Mouse (Mus musculus): ENCODE measurements around the gene Creb1.
A peak's percentile ranks its signal among the peaks of the same experiment; 100 is the strongest.
"Not testable (repeated sequence)": the region's sequence is repeated elsewhere in the genome, so short reads cannot be mapped to it uniquely, and the experiment has no call there.

Creb1 gene

DNA sequence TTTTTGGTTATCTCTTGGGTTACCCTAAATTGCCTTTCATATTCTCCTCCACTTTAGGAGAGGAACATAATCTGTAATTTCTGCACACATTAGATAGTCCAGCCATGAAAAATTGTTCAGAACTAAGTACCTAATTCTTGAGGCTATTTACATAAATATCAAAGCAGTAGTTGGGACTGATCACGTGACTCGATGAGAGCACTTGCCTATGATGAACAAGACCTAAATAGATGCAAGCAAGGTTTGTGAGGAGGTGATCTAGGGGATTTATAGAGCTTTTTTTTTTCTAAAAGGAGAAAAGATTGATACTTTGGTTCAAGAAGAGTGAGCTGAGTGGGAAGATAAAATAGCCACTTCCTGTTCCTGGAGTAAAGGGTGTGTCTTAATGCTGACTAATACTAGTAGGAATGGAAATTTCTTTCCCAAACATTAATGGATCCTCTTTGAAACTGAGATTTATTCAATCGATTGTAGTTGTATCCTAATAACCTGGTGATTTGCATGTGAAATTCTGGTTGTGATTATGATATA, 6.5 kb downstream of the Creb1 start:
- DNase-seq (ENCODE audit: low spot score in 2 of 2), result no peak

DNA sequence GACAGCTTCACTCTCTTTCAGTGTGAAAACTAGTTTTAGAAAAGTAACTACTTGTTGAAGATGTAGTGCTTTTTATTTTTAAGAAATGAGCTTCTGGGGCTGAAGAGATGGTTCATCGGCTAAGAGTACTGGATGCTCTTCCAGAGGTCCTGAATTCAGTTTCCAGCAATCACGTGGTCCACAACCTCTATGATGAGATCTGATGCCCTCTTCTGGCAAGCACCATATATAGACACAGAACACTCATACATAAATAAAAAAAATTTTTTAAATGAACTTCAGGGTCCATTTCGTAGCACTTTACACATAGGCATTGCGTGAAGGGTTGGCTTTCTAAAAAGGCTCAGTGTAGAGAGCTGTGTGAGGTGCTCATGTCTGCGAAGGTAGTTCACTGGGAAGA, 11.3 kb downstream of the Creb1 start:
- no peak for DNase-seq (ENCODE audit: low spot score in 2 of 2)

DNA sequence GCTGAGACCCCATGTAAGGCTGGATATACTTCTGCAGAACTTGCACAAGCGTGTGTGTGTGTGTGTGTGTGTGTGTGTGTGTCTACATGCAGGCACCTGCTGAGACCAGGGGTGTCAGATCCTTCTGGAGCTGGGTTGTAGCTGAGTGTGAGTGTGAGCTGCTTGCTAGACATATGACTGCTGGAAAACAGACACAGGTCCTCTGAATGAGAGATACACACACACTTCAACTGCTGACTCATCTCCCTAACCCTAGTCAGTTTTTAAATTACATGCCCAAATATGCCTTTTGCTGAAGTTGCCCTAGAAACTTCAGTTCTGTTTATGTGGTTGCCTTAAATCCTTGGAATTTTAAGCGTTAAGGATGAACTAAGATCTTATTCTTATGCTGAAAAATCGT, 13.6 kb downstream of the Creb1 start:
- no peak for DNase-seq (ENCODE audit: low spot score in 2 of 2)

DNA sequence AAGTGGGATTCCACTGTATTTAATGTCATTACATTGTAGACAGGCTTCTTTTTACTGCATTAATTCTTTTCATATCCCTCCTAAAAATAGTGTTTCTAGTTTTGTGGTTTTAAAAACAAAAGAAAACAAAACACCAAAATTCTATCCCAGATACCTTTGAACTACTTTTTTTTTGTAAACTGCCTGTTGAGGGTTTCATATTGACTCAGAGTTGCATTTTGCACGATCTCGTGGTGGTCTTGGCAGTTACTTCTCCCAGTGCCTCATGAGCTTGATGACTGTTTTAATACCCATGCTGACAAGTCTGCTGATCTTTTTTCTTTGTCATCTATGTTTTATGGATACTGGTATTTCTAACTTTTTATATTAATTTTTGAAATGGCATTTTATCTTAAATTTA, 16.9 kb downstream of the Creb1 start:
- DNase-seq (ENCODE audit: low spot score in 2 of 2), result no peak

DNA sequence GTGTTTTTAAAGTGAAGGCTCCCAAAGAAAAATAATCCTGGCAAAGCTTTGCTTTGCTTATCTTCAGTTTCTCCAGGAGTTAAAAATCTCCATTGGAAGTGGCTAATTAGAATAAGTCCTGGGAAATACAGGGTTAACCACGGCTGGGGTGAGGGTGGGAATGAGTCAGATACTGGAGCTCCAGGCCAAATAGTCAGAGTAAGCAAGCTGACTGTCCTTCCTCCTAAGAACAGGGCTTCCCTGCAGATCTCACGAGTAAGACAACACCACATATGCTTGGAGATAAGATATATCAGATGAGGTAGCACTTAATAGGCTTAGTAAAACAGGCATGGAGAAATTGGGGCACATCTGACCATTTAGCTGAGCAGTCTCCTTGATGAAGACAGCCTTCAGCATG, 19.5 kb downstream of the Creb1 start:
- no peak for DNase-seq (ENCODE audit: low spot score in 2 of 2)

DNA sequence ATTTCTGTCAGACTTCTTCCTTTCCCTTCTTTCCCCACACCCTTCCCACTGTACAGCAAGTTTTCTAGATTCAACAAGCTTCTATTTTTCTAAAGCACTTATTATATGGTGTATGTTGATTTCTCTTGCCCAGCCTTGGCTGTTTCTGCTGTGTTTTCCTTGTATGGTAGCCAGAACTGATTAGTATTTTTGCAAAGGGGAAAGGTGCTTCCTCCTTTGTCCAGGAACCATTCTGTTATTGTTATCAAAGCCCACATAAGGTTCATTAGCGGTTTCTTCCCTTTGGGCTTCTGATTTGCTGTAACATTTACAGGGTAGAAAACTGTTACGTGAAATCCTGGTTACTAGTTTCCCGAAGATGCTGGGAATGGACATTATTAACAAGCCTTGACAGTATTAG, 27.7 kb downstream of the Creb1 start:
- DNase-seq (ENCODE audit: low spot score in 2 of 2), result no peak

DNA sequence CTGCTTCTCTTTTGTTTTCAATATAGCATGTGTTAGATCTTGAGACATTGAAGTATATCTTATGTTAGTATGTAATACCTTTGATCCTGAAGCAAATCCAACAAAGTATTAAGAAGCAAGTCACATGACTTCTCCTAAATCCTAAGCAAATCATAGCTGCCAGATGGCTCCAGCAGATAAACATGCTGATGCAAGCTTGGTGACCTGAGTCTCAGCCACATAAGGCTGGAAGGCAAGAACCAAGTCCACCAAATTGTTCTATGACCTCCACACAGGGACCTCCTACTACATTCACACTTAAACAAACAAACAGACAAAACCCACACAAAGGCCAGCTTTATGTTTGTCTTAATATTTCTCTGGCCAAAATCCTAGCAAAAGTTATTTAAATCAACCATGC, 35.8 kb downstream of the Creb1 start:
- no peak for DNase-seq (ENCODE audit: low spot score in 2 of 2)

DNA sequence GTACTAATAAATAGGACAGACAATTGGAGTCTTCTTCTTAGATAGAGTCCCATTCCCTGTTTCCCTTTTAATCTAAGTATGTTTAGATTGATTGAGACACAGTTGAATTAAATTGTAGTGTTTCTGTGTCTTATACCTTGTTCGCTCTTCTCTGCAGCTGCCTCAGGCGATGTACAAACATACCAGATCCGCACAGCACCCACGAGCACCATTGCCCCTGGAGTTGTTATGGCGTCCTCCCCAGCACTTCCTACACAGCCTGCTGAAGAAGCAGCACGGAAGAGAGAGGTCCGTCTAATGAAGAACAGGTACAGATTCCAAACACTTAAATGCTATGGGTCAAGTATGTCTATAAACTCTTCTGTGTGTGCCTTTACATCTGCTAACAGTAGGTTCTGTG, 43.6 kb downstream of the Creb1 start:
- DNase-seq (ENCODE audit: low spot score in 2 of 2), result no peak

DNA sequence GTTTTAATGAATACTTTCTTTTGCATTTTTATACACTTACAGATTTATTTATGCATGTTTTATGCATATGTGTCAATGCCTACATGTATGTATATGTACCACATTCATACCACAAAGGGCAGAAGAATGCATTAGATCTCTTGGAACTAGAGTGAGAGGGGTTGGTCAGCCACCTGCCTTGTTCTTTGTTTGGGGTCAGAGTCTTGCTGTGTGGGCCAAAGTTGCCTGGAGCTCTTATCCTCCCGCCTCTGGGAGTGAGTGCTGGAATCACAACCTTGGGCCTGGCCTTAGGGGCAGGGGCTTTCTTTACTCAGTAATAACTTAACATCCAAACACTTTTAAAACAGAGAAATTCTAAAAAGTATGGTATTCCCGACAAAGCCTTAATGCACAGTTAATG, 44.3 kb downstream of the Creb1 start:
- DNase-seq (ENCODE audit: low spot score in 2 of 2), result no peak

DNA sequence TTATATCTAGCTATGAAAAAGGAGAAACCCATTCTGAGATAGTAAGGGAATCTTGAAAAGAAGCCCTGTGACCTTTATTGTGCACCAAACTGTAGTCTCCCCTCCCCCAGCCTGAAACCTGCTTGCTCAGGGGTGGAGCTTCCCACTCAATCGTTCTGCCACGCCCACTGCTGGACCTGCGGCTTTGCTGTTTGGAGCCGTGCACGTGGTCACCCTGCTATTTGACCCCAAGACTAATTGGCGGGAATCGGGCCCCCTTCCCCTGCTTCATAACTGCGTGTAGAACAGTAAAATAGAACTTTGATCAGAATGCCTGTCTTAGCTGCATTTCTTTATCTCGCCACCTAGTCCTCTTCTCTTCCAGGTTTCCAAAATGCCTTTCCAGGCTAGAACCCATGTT, 45.5 kb downstream of the Creb1 start:
- DNase-seq (ENCODE audit: low spot score in 2 of 2), result not testable (repeated sequence)

DNA sequence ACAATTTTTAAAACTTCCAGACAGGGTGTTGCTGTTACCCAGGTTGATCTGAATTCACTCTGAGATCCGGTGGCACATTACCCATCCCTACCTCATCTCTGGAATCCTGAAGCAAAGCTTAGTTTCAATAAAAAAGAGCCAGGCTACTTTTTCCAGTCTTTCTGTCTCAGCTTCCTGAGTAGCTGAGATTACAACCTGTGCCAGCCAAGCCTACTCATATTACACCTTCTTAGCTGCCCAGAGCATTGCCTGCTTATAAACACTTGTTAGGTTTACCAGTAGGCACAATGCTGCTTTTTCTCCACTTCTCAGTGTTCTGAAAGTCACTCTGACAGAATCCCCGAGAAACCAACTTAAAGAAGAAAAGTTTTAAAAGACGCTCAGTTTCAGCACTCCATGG, 46.4 kb downstream of the Creb1 start:
- DNase-seq (ENCODE audit: low spot score in 2 of 2), result no peak

DNA sequence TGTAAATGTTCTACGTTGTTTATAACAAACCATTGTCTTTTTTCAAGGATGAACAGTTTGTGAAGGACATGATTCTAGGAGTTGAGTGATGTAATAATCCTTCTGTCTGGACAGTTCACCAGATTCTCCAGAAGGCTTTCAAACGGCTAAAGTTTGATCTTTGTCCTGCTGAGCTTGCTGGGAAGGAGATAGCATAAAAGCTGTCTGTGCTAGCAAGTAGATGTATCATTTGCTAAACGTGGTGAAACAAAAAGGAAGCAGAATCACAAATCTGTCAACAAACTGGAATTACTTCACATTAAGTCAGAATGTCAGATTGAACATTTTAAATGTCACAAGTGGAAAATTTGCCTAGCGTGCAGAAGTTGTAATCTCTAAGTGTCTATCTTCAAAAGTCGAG, 66.5 kb downstream of the Creb1 start:
- DNase-seq (ENCODE audit: low spot score in 2 of 2), result no peak

DNA sequence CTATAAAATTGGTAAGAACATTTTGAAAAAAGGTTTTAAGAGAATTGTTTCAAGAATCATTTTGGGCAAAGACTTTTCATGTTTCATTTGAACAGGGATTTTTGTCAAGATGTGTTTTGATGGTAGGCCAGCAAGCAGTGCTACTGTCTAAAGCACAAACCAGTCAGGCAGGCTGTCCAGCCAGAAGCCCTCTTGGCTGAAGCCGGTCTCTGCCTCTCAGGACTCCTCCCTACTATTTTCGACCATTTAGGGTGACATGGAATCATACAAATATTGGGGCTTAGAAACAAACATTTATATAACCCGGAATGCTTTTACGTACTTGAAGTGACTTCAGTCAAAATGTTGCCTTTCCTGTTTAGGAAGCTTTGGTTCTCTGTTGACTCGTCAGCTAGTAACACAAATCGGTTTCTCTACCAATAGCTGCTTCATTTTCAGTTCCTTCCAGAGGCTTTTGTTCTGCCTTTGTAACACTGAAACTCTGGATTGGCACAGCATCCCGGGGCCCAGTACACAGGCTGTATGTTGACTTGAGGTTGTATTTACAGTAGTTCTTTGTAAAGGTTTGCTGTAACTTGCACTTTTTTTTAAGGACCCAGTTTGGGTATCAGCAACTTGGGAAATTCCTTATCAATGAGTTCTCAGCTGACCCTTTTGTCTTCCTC, 68.1 kb downstream of the Creb1 start:
- DNase-seq (ENCODE audit: low spot score in 2 of 2), result no peak

DNA sequence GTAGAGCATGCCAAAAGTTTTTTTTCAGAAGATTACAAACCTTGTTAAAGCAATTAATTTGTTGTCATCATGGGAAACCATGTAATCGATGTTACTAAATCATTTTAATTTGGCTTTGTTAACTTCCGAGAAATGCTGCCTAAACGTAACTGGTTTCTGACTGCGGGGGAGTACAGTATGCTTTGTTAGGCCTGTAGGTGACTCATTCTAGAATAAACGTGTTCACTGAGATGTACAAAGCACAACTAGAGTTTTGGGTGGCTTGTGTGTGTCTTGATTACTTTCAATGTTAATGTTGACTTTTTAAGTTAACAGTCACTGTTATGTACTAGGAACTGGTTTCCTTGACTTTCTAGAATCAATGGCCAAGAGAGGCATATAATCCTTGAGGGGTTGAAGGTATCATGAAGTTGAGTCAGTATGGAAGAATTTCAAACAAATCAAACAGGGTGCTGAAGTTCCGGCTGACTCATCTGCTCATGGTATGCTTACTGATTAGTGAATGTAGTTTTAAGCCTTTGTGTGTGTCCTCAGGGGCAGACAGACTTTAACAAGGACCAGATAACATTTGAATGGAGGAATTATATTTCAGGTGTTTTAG, 68.9 kb downstream of the Creb1 start:
- DNase-seq (ENCODE audit: low spot score in 2 of 2), result no peak

DNA sequence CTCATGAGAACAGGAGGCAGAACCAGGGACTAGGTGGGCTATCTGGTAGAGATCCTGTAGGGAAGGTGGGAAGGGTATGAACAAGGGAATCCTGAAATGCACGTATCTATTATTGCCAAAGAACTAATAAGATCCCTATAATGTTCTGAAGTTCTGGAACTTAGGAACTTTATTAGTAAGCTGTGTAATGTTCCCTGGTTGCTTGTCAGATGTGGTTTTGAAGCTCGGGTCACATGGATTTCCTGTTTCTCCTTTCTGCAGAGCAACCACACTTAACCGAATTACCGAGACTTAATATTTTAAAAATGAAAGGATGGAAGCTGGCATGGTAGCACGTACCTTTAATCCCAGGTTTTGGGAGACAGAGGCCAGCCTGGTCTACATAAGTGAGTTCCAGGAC, 70.9 kb downstream of the Creb1 start:
- no peak for DNase-seq (ENCODE audit: low spot score in 2 of 2)

DNA sequence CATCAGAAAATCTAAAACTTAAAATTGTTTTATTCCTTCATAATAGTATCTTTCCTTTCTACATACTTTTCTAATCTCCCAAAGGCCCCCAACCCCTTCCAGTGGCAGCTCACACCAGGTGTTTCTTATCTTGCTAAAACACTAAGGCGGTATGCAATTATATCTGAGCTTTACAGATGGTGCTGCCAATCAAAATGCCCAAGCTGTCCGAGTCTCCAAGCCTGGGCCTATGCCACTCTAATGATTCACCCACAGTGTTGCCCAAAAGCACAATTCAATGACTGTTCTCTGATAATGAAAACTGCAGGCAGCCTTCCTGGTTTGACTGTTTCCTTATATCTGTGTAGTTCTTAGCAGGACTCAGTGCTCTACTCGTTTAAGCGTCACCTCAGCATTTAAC, 76.7 kb downstream of the Creb1 start:
- no peak for DNase-seq (ENCODE audit: low spot score in 2 of 2)

DNA sequence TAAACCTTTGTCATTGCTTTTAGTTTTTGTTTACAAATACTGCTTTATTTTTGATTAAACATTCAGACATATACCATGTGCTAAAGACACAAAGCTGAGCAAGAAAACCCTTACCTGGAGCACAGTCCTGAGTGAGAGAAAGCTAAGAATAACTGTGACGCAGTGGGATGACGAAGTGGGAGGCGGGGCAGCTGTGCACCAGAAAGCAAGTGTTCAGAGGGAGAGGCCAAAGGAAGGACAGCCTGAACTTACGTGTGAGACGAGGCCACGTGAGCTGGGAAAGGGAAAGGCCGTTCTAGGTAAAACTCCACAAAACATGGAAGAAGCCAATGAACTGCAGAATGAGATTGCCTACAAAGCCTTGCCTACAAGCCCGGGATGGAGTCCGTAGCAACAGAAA, 77.5 kb downstream of the Creb1 start:
- DNase-seq (ENCODE audit: low spot score in 2 of 2), result no peak

DNA sequence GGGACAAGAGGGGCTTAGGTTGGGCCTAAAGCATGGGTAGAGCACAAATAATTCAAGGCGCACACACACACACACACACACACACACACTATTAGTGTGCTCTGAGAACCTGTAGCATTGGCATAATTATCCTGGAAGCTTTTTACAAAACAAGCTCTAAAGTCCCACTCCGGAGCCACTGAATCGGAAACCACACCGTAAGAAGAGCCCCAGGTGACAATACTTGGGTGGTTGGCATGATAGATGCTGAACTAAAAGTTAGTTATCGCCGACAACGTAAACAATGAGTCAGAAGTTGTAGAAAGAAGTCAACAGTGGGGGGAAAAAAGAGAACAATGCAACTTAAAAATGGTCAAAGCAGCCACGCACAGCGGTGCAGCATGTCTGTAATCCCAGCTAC, 81.9 kb downstream of the Creb1 start:
- no peak for DNase-seq (ENCODE audit: low spot score in 2 of 2)

DNA sequence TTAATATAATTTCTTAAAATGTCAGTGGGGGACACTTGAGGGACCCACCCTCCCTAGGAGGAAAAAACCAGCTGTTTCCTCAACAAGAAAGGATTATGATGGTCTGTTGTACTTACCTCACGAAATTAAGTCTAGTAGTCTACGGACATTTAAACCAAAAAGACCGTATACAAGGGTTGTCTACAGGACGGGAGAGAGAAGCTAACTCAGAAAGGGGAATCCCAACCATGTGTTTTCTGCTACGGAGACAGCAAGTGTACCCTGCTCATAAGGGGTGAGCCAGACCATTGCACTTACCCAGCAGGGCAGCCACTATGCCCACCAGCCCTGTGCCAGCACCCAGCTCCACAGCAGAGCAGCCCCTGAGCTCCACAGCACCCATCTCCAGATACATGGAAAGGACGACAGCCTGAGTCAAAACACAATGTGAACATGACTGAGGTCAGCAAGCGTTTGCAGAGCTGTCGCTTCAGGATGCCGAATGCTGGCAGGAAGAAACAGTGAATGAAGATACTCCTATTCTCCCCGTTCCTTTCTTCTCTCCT, 82.4 kb downstream of the Creb1 start:
- DNase-seq (ENCODE audit: low spot score in 2 of 2), result no peak

DNA sequence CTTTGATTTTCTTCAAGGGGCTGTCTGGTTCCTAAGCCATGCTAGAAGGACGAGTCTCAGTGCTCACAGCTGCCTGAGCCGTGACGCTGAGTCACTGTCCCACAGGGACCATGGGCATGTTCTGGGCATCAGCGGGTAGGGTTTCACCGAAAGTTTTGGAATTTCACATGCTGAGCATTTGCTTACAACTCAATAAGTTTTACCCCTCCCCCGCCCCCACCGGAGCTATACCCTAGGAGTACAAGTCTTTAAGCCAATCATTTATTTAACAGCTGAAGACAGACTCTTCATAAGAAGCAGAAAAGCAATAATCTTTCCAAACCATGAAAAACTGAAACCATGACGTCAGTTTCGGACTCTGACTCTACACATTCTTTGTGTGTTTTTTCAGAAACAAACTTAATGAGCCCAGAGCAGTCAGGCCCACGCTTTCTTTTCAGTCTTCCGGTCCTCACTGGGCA, 83.1 kb downstream of the Creb1 start:
- DNase-seq (ENCODE audit: low spot score in 2 of 2), result no peak

DNA sequence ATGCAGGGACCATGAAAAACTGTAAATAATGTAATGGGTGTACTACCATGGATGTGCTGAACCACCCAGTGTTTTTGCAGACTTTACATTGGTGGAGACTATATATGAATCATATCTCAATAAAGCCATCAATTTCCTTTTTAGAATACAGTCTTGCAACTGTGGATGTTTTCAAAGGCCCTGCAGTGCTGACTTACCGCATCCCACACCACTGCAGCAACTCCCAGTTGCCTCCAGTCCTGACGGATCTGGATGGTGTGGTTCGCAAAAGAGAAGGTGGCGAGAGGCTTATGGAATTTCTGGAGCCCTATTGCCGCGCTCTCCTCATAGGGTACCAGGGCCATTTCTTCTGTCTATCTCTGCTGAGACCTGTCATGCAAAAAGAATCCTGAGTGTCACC, 83.6 kb downstream of the Creb1 start:
- DNase-seq (ENCODE audit: low spot score in 2 of 2), result no peak

DNA sequence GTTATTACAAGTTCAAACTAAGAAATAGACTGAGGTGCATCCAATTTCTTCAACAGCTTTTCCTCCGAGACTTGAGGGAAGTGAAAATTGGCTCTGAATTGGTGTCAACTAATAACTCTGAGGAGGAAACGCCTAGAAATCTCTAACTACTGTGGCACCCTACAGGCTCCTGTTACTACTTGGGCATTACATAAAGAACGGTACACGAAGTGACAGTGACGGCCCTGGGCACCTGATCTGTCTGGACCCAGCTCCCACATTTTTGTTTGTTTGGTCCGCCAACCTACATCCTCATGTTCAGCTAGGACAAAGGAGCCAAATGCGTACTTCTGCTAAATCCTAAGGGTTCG, 84.1 kb downstream of the Creb1 start:
- DNase-seq (ENCODE audit: low spot score in 2 of 2), result no peak

DNA sequence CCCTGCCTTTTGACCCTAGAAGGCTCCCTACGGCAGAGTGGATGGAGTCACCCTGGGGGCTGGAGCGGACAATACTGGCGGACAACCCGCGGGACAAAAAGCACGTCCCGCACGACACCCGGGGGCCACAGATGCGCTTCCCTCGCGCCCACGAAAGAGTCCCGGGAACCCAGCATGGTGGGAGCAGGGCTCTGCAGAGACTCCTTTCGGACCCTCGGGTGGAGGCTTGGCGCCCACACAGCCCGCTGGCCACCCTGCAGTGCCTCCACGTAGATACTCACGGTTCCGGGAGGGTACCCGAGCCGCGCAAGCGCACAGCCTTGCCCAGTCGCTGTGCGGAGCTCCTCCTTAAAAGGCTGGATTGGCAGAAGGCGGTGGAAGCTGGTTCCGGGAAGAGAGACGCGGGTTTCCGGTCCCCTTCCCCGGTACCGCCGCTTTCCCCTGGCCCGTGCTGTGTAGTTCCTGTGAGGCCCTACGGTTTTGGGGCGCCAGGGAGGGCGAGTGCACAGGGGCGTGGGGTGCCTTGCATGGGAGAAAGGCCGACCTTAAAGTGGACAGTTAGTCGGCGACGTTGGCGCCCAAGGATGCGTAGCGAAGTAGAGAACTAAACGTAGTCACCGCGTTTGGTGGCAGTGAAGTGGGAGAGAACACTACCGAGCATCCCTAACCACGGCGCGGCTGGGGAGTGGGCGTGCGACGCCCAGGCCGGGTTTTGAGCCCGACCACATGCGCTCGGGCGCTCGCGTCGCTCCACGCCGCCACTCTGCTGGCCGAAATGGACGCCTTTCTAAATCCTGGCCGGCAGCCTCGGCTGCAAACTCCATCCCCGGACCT, 84.7 kb downstream of the Creb1 start, which contains the start of gene Mettl21a:
TSS of gene Mettl21a (minus strand) at position 362 of the 834 bp plus-strand sequence.
- DNase-seq (ENCODE audit: low spot score in 2 of 2), result peak; percentile 96

All from right cerebral cortex, postnatal 10 days (tissue).